Mouse (Mus musculus): ENCODE measurements around the gene Padi1.

Gene Padi1

DNA sequence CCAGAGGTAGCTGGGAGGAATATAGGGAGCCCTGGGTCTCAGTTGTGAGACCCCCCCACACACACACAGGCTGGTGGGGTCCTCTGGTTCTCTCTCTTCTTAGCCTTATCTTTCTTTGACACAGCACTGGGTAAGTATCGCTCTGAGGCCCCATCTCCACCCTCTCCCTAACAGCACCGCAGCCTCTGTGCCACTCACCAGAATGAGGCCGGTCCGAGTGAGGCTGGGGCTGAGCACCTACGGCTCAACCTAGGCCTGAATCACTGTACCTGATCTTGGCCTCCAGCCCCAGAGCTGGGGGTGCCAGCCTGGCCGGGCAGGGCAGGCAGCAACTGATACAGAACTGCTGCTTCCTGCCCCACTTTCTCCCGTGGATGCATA, 15.2 kb upstream of the Padi1 start:
- no peak for DNase-seq

GRCm38 (mm10) chr4:140860125-140860766, 14.7 kb upstream of the Padi1 start:
- no peak for DNase-seq

GRCm38 (mm10) chr4:140859291-140859690, 13.7 kb upstream of the Padi1 start:
- DNase-seq: no peak

DNA sequence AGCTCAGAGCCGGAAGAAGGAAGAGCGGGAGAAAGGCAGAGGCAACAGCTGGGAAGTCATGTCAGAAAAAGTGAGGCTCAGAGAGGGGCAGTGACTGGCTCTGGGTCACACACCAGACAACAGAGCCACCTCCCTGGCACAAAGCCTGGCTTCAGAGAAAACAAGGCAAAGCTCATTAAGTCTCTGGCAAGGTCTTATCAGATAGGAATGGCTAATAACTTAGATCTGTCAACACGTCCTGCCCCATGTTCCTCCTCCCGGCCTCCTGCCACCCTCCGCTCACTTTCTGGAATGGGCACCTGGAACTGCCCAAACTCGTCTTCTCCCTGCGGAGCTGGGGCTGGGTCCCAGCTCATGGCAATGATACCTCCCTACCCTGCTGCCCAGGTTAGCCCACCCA, 12.2 kb upstream of the Padi1 start:
- no peak for DNase-seq

DNA sequence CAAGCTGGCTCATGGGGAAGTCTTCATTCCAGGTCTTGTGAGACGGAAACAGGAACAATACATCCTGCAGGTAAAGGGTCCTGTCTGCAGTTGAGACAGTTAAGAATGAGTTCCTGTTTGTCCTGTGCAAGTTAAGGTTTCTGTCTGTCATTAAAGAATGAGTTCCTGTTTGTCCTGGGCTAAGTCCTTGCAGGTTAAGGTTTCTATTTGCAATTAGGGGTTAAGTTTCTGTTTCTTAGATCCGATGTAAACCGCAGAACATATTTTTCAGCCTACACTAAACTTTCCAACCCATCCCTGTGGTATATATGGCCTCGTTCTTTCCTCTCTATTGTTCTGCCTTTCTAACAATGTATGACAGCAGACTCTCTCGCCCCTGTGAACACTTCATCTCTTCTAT, 11.5 kb upstream of the Padi1 start:
- DNase-seq: no peak

- no peak for DNase-seq
Measured at GRCm38 (mm10) chr4:140855151-140855550, 9.6 kb upstream of the Padi1 start.

DNA sequence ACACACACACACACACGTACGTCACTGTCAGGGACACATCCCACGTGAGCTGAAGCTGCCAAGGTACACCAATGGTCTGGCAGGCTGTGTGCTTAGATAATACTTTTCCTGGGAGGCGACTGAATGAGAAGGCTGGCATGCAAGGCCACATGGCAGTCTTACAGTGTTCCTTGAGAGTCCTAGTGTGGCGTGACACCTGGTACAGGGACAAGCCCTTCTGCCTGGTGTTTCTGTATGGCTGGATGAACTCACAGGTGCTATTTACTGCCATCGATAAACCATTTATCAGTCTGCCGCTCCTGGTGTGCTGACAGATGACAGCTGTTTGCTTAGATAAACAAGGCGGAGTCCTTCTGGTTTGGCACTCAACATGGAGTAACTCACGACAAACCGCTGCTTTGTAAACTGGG, 8.9 kb upstream of the Padi1 start:
- DNase-seq: no peak

GRCm38 (mm10) chr4:140853626-140854025, 8.0 kb upstream of the Padi1 start:
- DNase-seq: no peak

GRCm38 (mm10) chr4:140849310-140849709, 3.7 kb upstream of the Padi1 start:
- DNase-seq: no peak

DNA sequence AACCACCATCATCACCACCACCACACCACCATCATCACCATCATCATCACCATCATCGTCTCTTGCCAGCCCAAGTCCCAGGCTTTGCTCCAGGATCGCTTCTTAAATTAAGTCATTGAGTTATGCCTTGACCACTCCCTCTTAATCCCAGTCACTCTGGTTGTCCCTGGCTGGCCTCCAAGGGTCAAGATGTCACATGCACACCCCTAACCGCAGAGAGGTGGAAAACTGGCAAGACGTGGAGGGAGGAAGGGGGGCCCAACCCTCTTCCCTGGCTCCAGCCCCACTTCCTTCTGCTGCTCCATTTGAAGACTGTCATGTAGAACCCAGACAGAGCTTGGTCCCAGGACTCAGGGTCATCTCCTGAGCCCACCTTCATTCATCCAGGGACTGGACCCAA, 587 bp downstream of the Padi1 start:
- no peak for DNase-seq

- DNase-seq: no peak
Measured at GRCm38 (mm10) chr4:140843670-140844280, 1.8 kb downstream of the Padi1 start.

- no peak for DNase-seq
Measured at GRCm38 (mm10) chr4:140842909-140843308, 2.7 kb downstream of the Padi1 start.

DNA sequence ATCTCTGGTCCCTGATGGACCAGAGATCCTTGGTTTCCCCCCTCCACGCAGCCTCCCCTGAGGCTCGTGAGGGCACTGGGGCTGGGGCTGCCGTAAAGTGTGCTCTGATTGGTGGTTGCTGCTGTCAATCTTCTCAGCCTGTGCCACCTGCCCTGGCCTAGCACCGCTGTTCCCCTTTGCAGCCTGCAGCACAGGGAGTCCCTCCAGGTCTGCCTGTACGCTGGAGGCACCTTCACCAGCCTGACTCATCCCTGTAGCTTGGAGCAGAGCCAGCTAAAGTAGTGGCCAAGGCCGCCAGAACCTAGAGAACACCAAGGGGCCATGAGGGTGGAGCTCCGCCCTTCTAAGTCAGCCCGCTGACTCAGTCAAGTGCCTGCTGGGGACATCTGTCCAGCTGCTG, 7.7 kb downstream of the Padi1 start:
- peak; percentile 5 to 53 for DNase-seq

DNA sequence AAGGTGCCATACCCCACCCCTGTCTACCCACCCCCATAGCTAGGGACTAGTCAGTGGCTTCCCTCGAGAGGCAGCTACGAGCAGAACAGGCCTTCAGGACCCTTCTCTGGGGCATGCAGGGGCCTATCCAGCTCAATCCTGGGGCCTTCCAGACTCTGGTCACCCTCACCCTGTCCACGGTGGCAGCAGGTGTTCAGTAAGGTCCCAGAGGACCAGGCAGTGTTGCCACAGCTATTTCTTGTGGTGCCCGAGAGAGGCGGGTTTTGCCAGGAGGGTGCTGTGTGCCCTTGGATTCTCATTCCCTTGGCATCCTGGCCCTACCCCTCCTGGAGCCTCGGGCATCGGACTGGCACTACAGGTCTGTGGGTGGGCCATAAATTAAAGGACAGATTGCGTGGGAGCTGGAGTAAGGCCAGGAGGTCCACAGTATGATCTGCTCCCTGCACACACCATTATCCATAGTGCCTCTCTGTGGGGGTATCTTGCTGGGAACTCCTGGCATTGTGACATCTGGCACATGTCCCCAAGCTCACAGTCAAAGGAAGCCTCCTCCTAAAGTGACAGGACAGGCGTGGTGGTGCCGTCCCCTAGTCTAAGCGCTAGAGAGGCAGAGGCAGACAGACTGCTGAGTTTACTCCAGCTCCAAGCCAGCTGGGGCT, 9.2 kb downstream of the Padi1 start:
- DNase-seq: no peak

DNA sequence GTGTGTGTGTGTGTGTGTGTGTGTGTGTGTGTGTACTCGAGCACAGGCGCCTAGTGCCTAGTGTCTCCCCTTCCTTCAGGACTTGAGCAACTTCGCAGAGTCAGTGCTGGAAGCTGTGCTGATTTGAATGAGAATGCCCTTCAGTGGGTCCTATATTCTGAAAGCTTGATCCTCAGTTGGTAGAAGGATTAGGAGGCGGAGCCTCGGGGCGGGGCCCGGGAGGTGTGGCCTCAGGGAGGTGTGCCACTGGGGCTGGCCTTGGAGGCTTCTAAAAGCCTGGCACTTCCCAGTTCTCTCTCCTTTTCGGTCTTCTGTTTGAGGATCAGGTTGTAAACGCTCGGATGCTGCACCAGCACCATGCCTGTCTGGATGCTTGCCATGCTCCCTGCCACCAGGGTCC, 9.9 kb downstream of the Padi1 start:
- DNase-seq: peak in 1 of 2 experiments; percentile 22

GRCm38 (mm10) chr4:140834327-140834934, 11.1 kb downstream of the Padi1 start:
- DNase-seq: no peak

- DNase-seq: no peak
Measured at GRCm38 (mm10) chr4:140832821-140833220, 12.8 kb downstream of the Padi1 start.

DNA sequence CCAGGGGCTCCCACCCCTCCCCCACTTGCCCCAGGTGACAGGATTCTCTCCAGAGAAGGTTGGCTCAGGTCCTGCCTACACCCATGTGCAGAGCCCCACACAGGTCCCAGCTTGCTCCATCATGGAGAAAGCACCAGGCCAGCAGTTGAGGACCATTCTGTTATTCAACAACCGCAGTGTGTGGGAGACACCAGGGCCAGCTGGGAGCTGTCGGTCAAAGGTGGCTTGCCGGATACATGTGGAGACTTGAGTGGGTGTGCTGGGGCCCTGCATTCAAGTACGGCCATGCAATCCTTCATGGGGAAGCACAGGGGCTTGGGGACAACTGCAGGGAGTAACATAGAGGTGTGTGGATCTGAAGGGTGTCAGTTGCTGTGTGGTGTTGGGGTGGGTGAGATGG, 13.8 kb downstream of the Padi1 start:
- no peak for DNase-seq

DNA sequence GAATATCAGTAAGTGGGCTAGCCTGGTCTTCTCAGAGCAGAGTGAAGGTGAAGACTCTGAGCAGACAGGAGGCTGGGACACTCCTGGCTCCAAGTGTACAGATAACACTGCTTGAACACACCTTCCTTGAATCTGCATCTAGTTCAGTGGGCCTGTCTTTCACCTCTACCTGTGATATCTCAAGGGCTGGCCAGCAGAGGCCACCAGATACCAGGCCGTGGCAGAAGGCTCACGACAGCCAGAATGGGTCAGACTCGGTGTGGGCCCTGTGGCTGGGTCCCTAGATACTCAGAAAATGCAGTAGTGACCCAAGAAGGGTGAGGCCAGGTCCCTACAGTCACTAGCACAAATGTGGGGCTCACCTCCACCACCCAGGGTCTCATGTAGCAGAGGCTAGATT, 18.3 kb downstream of the Padi1 start:
- DNase-seq: no peak

DNA sequence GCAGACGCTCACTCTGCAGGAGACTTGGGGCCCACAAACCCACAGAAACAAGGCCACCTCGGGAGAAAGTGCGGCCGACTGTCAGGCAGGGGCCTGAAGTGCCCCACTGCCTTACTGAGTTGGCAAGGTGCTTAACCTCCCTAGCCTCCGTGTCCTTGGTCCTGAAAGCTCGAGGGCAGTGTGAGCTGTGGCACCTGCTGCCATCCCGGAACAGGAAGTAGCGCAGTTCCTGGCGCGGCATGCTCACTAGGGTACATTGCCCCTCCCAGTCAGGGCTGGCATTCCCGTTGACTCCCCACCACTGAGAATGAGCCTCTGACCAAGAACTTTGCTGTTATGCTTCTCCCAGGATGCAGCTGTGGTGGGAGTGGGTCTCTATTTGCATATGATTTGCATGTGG, 19.6 kb downstream of the Padi1 start:
- no peak for DNase-seq

- peak in 1 of 2 experiments; percentile 69 for DNase-seq
Measured at GRCm38 (mm10) chr4:140821988-140822387, 23.6 kb downstream of the Padi1 start.

DNA sequence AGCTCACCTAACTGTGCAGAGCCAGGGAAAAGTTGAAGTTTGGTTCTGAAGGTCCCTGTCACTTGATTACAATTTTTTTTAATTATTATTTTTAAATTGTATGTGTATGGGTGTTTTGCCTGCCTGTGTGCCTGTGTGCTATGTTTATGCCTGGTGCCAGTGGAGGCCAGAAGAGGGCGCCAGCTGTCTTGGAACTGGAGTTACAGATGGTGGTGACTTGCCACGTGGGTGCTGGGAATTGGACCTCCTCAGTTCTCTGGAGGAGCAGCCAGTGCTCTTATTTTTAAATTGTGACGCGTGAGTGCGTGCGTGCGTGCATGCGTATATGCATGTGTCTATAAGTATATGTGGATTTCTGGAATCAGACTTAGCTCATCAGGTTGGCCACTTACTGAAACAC, 28.2 kb downstream of the Padi1 start:
- DNase-seq: no peak

DNA sequence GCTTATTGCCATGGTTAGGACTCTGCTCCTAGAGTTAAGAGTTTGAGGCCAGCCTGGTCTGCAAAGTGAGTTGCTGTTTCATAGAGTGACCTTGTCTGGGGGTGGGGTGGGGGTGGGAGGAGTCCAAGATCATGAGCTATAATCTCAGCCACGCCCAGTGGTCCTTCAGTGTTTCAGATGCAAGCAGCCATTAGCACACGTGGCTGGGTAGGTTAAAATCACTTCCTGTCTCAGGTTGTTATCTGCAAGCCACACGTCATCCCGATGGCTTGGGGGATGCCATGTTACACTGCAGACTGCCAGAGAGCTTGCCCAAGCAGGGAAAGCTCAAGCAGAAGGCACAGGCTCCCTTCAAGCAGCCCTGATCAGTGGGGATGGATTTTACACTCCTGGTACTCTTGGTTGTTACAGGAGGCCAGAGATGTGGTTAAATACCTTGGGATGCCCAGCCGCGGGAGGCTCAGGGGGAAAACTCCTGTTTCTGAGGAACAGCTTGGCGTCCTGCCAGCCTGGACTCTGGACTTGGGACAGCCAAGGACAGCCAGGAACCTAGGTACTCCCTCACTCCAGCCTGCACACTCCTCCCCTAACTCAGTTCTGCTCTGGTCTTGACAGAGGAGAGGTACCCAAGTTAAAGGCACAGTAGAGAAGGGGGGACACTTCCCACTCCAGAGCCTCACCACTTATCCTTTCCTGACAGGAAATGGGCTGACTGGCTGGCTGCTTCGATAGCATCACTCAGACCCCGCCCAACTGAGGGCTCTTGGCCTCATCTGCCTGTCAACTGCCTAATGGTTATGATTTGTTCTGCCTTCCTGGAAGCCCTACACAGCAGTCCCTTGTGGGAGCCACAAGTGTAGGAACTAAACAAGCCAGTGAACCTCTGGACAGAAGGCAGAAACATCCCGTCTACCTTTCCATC, 29.3 kb downstream of the Padi1 start:
- DNase-seq: peak; percentile 90 to 92

Measured in kidney, postnatal 25 days (tissue).